Mouse (Mus musculus): Measurements from ENCODE around the gene Klhl28.

DNA sequence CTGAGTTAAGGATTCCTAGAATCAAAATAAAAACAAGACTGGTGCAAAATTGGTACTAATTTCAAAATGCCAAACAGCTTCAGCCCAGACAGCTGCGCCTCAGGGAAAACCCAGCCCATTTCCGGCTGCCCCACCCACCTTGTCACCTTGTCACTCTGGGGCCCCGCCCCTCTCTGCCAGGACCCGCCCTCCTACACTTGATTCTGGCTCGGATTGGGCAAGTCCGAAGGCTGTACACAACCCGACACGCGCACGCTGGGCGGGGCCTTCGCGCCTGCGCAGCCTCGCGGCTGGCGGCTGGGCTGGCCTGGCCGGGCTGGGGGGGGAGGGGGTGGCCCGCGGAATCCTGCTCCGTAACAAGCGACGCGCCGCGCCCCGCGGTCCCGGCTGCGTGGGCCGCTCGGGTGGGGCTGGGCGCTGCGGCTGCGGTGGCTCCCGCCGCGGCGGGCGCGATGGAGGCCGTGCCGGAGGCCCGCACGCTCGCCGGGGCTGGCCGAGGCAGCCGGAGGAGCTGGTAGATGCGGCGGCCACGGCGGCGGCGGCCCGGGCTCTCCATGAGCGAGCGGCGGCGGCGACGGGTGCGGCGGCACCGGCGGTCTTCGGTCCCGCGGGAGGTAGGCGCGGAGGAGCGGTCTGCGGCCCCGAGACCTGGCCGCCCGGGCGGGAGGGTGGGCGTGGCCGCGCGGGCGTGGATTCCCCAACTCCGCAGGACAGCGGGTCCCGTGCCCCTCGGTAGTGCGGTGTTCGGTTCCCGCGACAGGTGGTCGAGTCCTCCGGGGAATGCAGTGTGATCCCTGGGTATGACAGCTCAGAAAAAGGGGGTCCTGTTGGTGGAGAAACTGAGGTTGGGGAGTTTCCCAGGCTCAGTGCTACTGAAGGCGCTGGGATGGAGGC is 47.5 kb downstream of the Klhl28 start, which contains the start of gene Gm527:
- TF ChIP-seq GATA1 (IDR thresholded peaks at IDR 0.05; ENCODE audit: borderline replicate concordance, low read length) (no peak), FLI1 (IDR thresholded peaks at IDR 0.05; ENCODE audit: low read length) (peak; percentile 48; the same call in 1 of the 2 replicates)

All from megakaryocyte, embryonic 14.5 days (primary cell).